ENCODE assay signal across 8 mouse cellular contexts in the genomic region with DNA sequence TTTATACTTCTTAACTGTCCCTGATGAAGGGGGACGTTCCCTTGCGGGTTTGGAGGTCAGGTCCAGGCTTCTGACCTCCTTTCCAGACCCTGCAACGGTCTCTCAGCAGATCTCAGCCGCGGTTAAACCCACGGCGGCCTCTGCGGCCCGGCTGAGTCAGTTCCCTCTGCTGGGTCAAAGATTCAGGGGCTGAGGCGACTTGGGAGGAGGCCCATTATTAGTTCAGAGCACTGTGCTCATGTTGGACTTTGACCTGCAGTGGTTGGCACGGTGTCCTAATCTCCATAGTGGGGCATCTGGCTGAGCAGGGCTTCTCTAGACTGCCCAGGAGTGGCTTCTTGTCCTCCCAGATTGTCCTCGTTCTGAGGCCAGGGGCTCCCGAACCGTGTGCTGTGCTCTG. TPM values are rescaled to one million over a fixed set of nuclear protein-coding genes. Genes with fewer than 3 reads are reported as not detected.
DNase-seq lines count a peak whose midpoint lies in the region; ATAC-seq lines count a peak whose summit lies in the region.

No protein-coding gene starts in this region.

- H3K4me1 ChIP-seq in brown adipose tissue, adult 24 weeks (ENCODE audit: control insufficient read depth, insufficient read depth, insufficient read length, low read length) = peaks cover 16% of the 10 kb centered on the region
- peaks cover 36% of the 10 kb centered on the region for H3K4me1 ChIP-seq in heart, embryonic 12.5 days (replicated peaks)
- H3K4me1 ChIP-seq in megakaryocyte, embryonic 14.5 days = peaks cover 88% of the 10 kb centered on the region

- peaks cover 8% of the 10 kb centered on the region; the same call in 1 of the 2 replicates for H3K27me3 ChIP-seq in heart, embryonic 12.5 days (replicated peaks)
- H3K27me3 ChIP-seq in megakaryocyte, embryonic 14.5 days (replicated peaks) = peaks cover 37% of the 10 kb centered on the region

- H3K36me3 ChIP-seq in heart, embryonic 12.5 days = peaks cover 26% of the 10 kb centered on the region
- peaks cover 31% of the 10 kb centered on the region for H3K36me3 ChIP-seq in megakaryocyte, embryonic 14.5 days (replicated peaks; ENCODE audit: low read length)

- H3K4me2 ChIP-seq in heart, embryonic 12.5 days = peak overlapping the region; percentile 92

- 10% methylated on average over 14 of the region's 14 CpGs for WGBS in heart, embryonic 12.5 days

- peak; percentile 40 for DNase-seq in embryo, embryonic 11 days
- no peak for DNase-seq in embryo, embryonic 10 days (ENCODE audit: low spot score)
- DNase-seq in kidney, postnatal 25 days = peak; percentile 86 to 93
- no peak for DNase-seq in frontal cortex, postnatal 25 days (ENCODE audit: low spot score in 2 of 2)
- DNase-seq in frontal cortex, postnatal 36 days (ENCODE audit: low spot score in 2 of 2) = no peak

- peak overlapping the region; percentile 73 for H3K9ac ChIP-seq in heart, embryonic 12.5 days

- peak overlapping the region; percentile 91 for H3K4me3 ChIP-seq in brown adipose tissue, adult 24 weeks (ENCODE audit: insufficient read depth, low read depth, low read length)
- peak overlapping the region; percentile 59 for H3K4me3 ChIP-seq in heart, embryonic 12.5 days
- peak overlapping the region; percentile 96 for H3K4me3 ChIP-seq in megakaryocyte, embryonic 14.5 days (replicated peaks)

- no peak for ATAC-seq in heart, embryonic 12.5 days (ENCODE audit: insufficient number of reproducible peaks, low FRiP score)

- H3K27ac ChIP-seq in brown adipose tissue, adult 24 weeks (replicated peaks; ENCODE audit: low read depth, low read length) = peak overlapping the region; percentile 75
- no peak overlapping the region for H3K27ac ChIP-seq in heart, embryonic 12.5 days (ENCODE audit: poor library complexity, severe bottlenecking)

- H3K9me3 ChIP-seq in heart, embryonic 12.5 days (replicated peaks) = no peaks in the 10 kb centered on the region
- no peaks in the 10 kb centered on the region for H3K9me3 ChIP-seq in megakaryocyte, embryonic 14.5 days

RNA-seq across cellular contexts. Expression of a gene that starts 1.2 kb away (rescaled TPM):
- 9.8 and 12.4 TPM in 2 replicates for polyA plus RNA-seq in brown adipose tissue, adult 24 weeks (2012; ENCODE audit: insufficient read depth, insufficient read length, missing spikeins)
- polyA plus RNA-seq in heart, embryonic 12.5 days (2016; fragmentation: Nextera tagmentation; extraction: Ambion mirVana) = 5.5 and 5.9 TPM in 2 replicates
- 2.7 and 5.8 TPM in 2 replicates for polyA plus RNA-seq in megakaryocyte, embryonic 14.5 days (2012; ENCODE audit: insufficient read depth, low replicate concordance)

RNA-seq across cellular contexts. Expression of a gene that starts 8.1 kb away (rescaled TPM):
- 1,001 and 1,648 TPM in 2 replicates for polyA plus RNA-seq in brown adipose tissue, adult 24 weeks (2012; ENCODE audit: insufficient read depth, insufficient read length, missing spikeins)
- polyA plus RNA-seq in heart, embryonic 12.5 days (2016; fragmentation: Nextera tagmentation; extraction: Ambion mirVana) = 785 and 816 TPM in 2 replicates
- 64.8 and 417 TPM in 2 replicates for polyA plus RNA-seq in megakaryocyte, embryonic 14.5 days (2012; ENCODE audit: insufficient read depth, low replicate concordance)

RNA-seq across cellular contexts. Expression of a gene that starts 50.8 kb away (rescaled TPM):
- polyA plus RNA-seq in brown adipose tissue, adult 24 weeks (2012; ENCODE audit: insufficient read depth, insufficient read length, missing spikeins) = not detected in 2 replicates
- polyA plus RNA-seq in heart, embryonic 12.5 days (2016; fragmentation: Nextera tagmentation; extraction: Ambion mirVana) = 0.27 and 0.32 TPM in 2 replicates
- 7.0 TPM in 1 of 2 replicates, not detected in the other for polyA plus RNA-seq in megakaryocyte, embryonic 14.5 days (2012; ENCODE audit: insufficient read depth, low replicate concordance)

Comparison
In these comparisons a context has a peak if more than half of its experiments do, and no peak if none do; other contexts are left out.
1. DNase-seq: peak in embryo, embryonic 11 days (single experiment) and kidney, postnatal 25 days (2 of 2); none in embryo, embryonic 10 days (single experiment), frontal cortex, postnatal 25 days (0 of 2) and frontal cortex, postnatal 36 days (0 of 2).
2. Peak in every context shown above with its lines, with median percentiles within 50 percentile points of each other: H3K4me3 ChIP-seq.